Mouse (Mus musculus) megakaryocyte-erythroid progenitor cell, adult 5 weeks (primary cell): ENCODE measurements around the gene Ubr1. TPM values are rescaled to one million over a fixed set of nuclear protein-coding genes. Genes with fewer than 3 reads are reported as not detected.

Source experiments
- polyA plus RNA-seq: library from polyadenylated mRNA; stranded (reverse); fragments of >175 nt; gene quantifications from 2 replicates; pipeline ENCODE4 v1.2.3, GENCODE M21; 2012

Ubr1 gene
- 12.4 and 14.0 TPM in 2 replicates for polyA plus RNA-seq

GRCm38 (mm10) chr2:120970559-120971080 is at the start of gene Ubr1:
Gene Ubr1 (minus strand): TSS chr2:120970715.

GRCm38 (mm10) chr2:121007925-121008663 is 37.6 kb upstream of the Ubr1 start, which contains the start of gene Ccndbp1:
Gene Ccndbp1 (plus strand): TSS chr2:121008403.

GRCm38 (mm10) chr2:120976990-120977925 is 6.7 kb upstream of the Ubr1 start, which contains the start of gene Tmem62:
Gene Tmem62 (plus strand): TSS chr2:120977017.

GRCm38 (mm10) chr2:120850424-120851082 is 120.0 kb downstream of the Ubr1 start, which contains the start of gene Ttbk2:
Gene Ttbk2 (minus strand): TSS chr2:120850604.

GRCm38 (mm10) chr2:120849449-120850423 is 120.8 kb downstream of the Ubr1 start, which contains the start of gene Cdan1:
Gene Cdan1 (minus strand): TSS chr2:120850128.

Other genes with a start within 250 kb of the Ubr1 start
- 73.5 and 80.9 TPM in 2 replicates for gene Cdan1, start 120.6 kb downstream of the Ubr1 start, polyA plus RNA-seq
- gene Ttbk2, start 120.1 kb downstream of the Ubr1 start, polyA plus RNA-seq = 2.0 and 2.6 TPM in 2 replicates
- gene Tmem62, start 6.3 kb upstream of the Ubr1 start, polyA plus RNA-seq = 1.6 and 2.0 TPM in 2 replicates
- 11.6 and 15.6 TPM in 2 replicates for gene Ccndbp1, start 37.7 kb upstream of the Ubr1 start, polyA plus RNA-seq
- gene Epb42, start 66.4 kb upstream of the Ubr1 start, polyA plus RNA-seq = 0.84 and 1.1 TPM in 2 replicates
- not detected in 2 replicates for gene Tgm5, start 115.1 kb upstream of the Ubr1 start, polyA plus RNA-seq
- not detected in 2 replicates for gene Tgm7, start 139.1 kb upstream of the Ubr1 start, polyA plus RNA-seq
- gene Adal, start 169.7 kb upstream of the Ubr1 start, polyA plus RNA-seq = 4.2 and 4.6 TPM in 2 replicates
- gene Lcmt2, start 169.9 kb upstream of the Ubr1 start, polyA plus RNA-seq = 7.2 and 8.4 TPM in 2 replicates
- 14.5 and 16.1 TPM in 2 replicates for gene Tubgcp4, start 199.9 kb upstream of the Ubr1 start, polyA plus RNA-seq
- gene Zscan29, start 200.4 kb upstream of the Ubr1 start, polyA plus RNA-seq = 13.7 and 16.5 TPM in 2 replicates